Mouse (Mus musculus) stomach, embryonic 14.5 days (tissue): ENCODE measurements around the gene Rhbdd3. TPM values are rescaled to one million over a fixed set of nuclear protein-coding genes. Genes with fewer than 3 reads are reported as not detected.

Experiments used
- ATAC-seq: fragments of 200-750 bp; cut with Nextera tagmentation; 2 replicates; pipeline ENCODE4 v1.8.0; 2017; ENCODE audit warnings: low read depth, moderate TSS enrichment; ENCODE audit not compliant: insufficient number of reproducible peaks, insufficient read depth, low FRiP score
- H3K27ac ChIP-seq: fragments of 300-500 bp; sonication (generic); 2 replicates; pipeline ENCODE4 v1.5.1; 2014; ENCODE audit warnings: mild to moderate bottlenecking, low read length, moderate library complexity, mixed read lengths
- H3K27me3 ChIP-seq: fragments of 300-500 bp; sonication (generic); 2 replicates; pipeline ENCODE4 v1.6.1; 2014; ENCODE audit warnings: low read length, control low read depth, mixed read lengths; ENCODE audit not compliant: control insufficient read depth, insufficient read depth
- H3K36me3 ChIP-seq: fragments of 300-500 bp; sonication (generic); 2 replicates; pipeline ENCODE4 v1.6.1; 2014; ENCODE audit warnings: mild to moderate bottlenecking, control low read depth, low read length, moderate library complexity, mixed read lengths; ENCODE audit not compliant: control insufficient read depth, insufficient read depth
- H3K4me1 ChIP-seq: fragments of 300-500 bp; sonication (generic); 2 replicates; pipeline ENCODE4 v1.6.1; 2014; ENCODE audit warnings: low read length, control low read depth, mixed read lengths; ENCODE audit not compliant: control insufficient read depth, insufficient read depth
- H3K4me2 ChIP-seq: fragments of 300-500 bp; sonication (generic); replicated peaks from 2 replicates; pipeline ENCODE4 v1.6.1; 2014; ENCODE audit warnings: low read depth, low read length, control low read depth
- H3K4me3 ChIP-seq: fragments of 300-500 bp; sonication (generic); 2 replicates; pipeline ENCODE4 v1.5.1; 2014; ENCODE audit warnings: low read depth, low read length, control low read depth
- H3K9ac ChIP-seq: fragments of 300-500 bp; sonication (generic); replicated peaks from 2 replicates; pipeline ENCODE4 v1.6.1; 2014; ENCODE audit warnings: low read depth, mild to moderate bottlenecking, control low read depth, low read length, moderate library complexity, mixed read lengths
- H3K9me3 ChIP-seq: fragments of 300-500 bp; sonication (generic); 2 replicates; pipeline ENCODE4 v1.6.1; 2016; ENCODE audit warnings: low read depth, low read length, control low read depth; ENCODE audit not compliant: control insufficient read depth
- WGBS: fragments of 180-500 bp; shearing (Covaris S2); extraction: QIAGEN DNeasy Blood & Tissue Kit; methylation state at CpG from one replicate; pipeline ENCODE4 v1.1.7; 2014; 5-methylcytosine and 5-hydroxymethylcytosine counted together
- polyA plus RNA-seq: library from polyadenylated mRNA; unstranded; fragments of >200 nt; fragmentation: Nextera tagmentation; extraction: Ambion mirVana; gene quantifications from 2 replicates; pipeline ENCODE4 v1.2.1, GENCODE M21; 2014

Rhbdd3 gene
- polyA plus RNA-seq, 1 experiment from 2014 or later = 29.7 TPM

- 57% methylated on average over 31 of the region's 31 CpGs for WGBS
- H3K27me3 ChIP-seq = peaks cover 30% of the 10 kb centered on the region
- peaks cover 37% of the 10 kb centered on the region for H3K4me1 ChIP-seq
- H3K9ac ChIP-seq = 0 out of 2 replicates have a peak overlapping the region, but pooled peaks have one; percentile 71
- no peak for ATAC-seq
- peak overlapping the region; percentile 78 for H3K4me3 ChIP-seq
- H3K9me3 ChIP-seq = no peaks in the 10 kb centered on the region
- H3K27ac ChIP-seq = no peak overlapping the region
- peaks cover 11% of the 10 kb centered on the region for H3K36me3 ChIP-seq
- H3K4me2 ChIP-seq = peak overlapping the region; percentile 93
These were observed 35.0 kb upstream of the Rhbdd3 start for GRCm38 (mm10) chr11:5063561-5064281.

- H3K27ac ChIP-seq = no peak overlapping the region
- no peak for ATAC-seq
- H3K4me3 ChIP-seq = peak overlapping the region; percentile 78
These were observed 34.3 kb upstream of the Rhbdd3 start for GRCm38 (mm10) chr11:5064282-5065055.

GRCm38 (mm10) chr11:5065056-5065821 lies 33.5 kb upstream of the Rhbdd3 start, which contains the start of gene Gas2l1:
TSS of gene Gas2l1 (minus strand) at chr11:5065327.
- Histone ChIP-seq H3K27me3 (peaks cover 16% of the 10 kb centered on the region), H3K9ac (peak within 1 kb of the TSS; percentile 71), H3K27ac (no peak within 1 kb of the TSS), H3K9me3 (no peaks in the 10 kb centered on the region), H3K4me2 (peak within 1 kb of the TSS; percentile 93), H3K36me3 (peaks cover 23% of the 10 kb centered on the region), H3K4me1 (peaks cover 32% of the 10 kb centered on the region), H3K4me3 (peak within 1 kb of the TSS; percentile 78)
- under 1% methylated on average over 50 of the region's 50 CpGs for WGBS
- ATAC-seq = peak; percentile 80

More at GRCm38 (mm10) chr11:5064282-5065055, 34.3 kb upstream of the Rhbdd3 start:
- WGBS = 21% methylated on average over 38 of the region's 38 CpGs
- Histone ChIP-seq H3K36me3 (peaks cover 18% of the 10 kb centered on the region), H3K4me1 (peaks cover 35% of the 10 kb centered on the region), H3K27me3 (peaks cover 23% of the 10 kb centered on the region), H3K4me2 (peak overlapping the region; percentile 93), H3K9ac (peak overlapping the region; percentile 71), H3K9me3 (no peaks in the 10 kb centered on the region)

GRCm38 (mm10) chr11:5067063-5067462 lies 31.7 kb upstream of the Rhbdd3 start:
- H3K4me3 ChIP-seq = no peak overlapping the region
- 0 out of 2 replicates have a peak, but pooled peaks cover 3% of the 10 kb centered on the region for H3K27me3 ChIP-seq
- no peak overlapping the region for H3K27ac ChIP-seq
- no peaks in the 10 kb centered on the region for H3K9me3 ChIP-seq
- H3K9ac ChIP-seq = no peak overlapping the region
- peaks cover 23% of the 10 kb centered on the region; the same call in 1 of the 2 replicates for H3K4me1 ChIP-seq
- ATAC-seq = no peak
- H3K4me2 ChIP-seq = no peak overlapping the region
- H3K36me3 ChIP-seq = peaks cover 40% of the 10 kb centered on the region

GRCm38 (mm10) chr11:5068126-5068971 lies 30.4 kb upstream of the Rhbdd3 start:
- Histone ChIP-seq H3K36me3 (peaks cover 53% of the 10 kb centered on the region), H3K4me3 (no peak overlapping the region), H3K27ac (no peak overlapping the region), H3K4me1 (peaks cover 10% of the 10 kb centered on the region; the same call in 1 of the 2 replicates), H3K4me2 (no peak overlapping the region), H3K9ac (no peak overlapping the region), H3K9me3 (no peaks in the 10 kb centered on the region), H3K27me3 (no peaks in the 10 kb centered on the region)
- no peak for ATAC-seq
- 79% methylated on average over 9 of the region's 9 CpGs for WGBS

- Histone ChIP-seq H3K4me2 (no peak overlapping the region), H3K9ac (no peak overlapping the region), H3K4me1 (no peaks in the 10 kb centered on the region), H3K27ac (no peak overlapping the region), H3K27me3 (no peaks in the 10 kb centered on the region), H3K9me3 (no peaks in the 10 kb centered on the region), H3K36me3 (peaks cover 71% of the 10 kb centered on the region), H3K4me3 (no peak overlapping the region)
- ATAC-seq = no peak
- WGBS = 76% methylated on average over 4 of the region's 4 CpGs
These were observed 23.8 kb upstream of the Rhbdd3 start for GRCm38 (mm10) chr11:5074882-5075281.

GRCm38 (mm10) chr11:5075760-5076159 lies 23.0 kb upstream of the Rhbdd3 start:
- no peak overlapping the region for H3K4me3 ChIP-seq
- H3K27me3 ChIP-seq = no peaks in the 10 kb centered on the region
- no peaks in the 10 kb centered on the region for H3K9me3 ChIP-seq
- no peak overlapping the region for H3K4me2 ChIP-seq
- no peak for ATAC-seq
- H3K27ac ChIP-seq = no peak overlapping the region
- H3K9ac ChIP-seq = no peak overlapping the region
- no peaks in the 10 kb centered on the region for H3K4me1 ChIP-seq
- peaks cover 72% of the 10 kb centered on the region for H3K36me3 ChIP-seq
